Mouse (Mus musculus): ENCODE data around the gene Tspan31. TPM values are rescaled to one million over a fixed set of nuclear protein-coding genes. Genes with fewer than 3 reads are reported as not detected.
"Not testable (repeated sequence)": the region's sequence is repeated elsewhere in the genome, so short reads cannot be mapped to it uniquely, and the experiment has no call there.

Gene Tspan31
- polyA plus RNA-seq, 2 experiments from 2014 or later: 99.2 to 103 TPM

DNA sequence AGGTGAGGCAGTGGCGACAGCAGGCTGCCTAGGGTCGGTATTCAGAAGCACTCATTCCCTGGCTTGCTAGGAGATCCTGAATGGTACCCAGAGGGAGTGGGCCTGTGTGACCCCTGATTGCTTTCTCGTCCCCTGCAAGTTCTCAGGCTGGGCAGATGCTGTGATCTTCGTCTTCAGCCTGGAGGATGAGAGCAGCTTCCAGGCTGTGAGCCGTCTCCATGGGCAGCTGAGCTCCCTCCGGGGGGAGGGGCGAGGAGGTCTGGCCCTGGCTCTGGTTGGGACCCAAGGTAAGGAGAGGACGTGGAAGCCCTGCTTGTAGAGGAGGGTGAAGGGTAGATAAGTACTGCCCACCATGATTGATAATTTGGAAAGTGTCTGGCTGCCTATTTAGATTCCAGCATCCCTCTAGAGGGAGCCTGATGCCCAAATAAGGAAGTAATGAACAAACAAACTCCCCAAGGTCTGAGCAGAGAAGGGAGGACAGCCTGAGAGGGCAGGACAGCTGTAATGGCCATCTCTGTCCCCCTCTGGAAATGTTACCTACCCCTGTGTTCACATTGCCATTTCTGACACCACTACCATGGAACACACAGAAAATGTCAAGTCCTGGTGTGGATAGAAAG, 13.3 kb upstream of the Tspan31 start:
- no peak for ATAC-seq

GRCm38 (mm10) chr10:127081996-127082620, 12.0 kb upstream of the Tspan31 start:
- no peak for ATAC-seq

- no peak for ATAC-seq
Measured at GRCm38 (mm10) chr10:127080901-127081780, 11.1 kb upstream of the Tspan31 start.

DNA sequence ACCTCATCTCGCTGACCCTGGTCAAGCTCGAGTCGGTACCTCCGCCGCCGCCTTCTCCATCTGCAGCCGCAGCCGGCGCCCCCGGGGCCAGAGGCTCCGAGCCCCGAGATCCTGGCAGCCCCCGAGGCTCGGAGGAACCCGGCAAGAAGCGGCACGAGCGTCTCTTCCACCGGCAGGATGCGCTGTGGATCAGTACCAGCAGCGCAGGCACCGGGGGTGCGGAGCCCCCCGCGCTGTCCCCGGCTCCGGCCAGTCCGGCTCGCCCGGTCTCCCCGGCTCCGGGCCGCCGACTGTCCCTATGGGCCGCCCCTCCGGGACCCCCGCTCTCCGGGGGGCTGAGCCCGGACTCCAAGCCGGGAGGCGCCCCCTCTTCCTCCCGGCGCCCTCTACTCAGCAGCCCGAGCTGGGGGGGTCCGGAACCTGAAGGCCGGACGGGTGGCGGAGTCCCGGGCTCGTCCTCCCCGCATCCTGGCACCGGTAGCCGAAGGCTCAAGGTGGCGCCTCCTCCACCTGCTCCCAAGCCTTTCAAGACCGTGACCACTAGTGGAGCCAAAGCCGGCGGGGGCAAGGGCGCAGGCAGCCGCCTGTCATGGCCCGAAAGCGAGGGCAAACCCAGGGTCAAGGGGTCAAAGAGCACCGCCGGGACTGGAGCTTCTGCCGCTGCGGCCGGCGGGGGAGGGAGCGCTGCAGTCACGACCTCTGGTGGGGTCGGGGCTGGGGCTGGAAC, 9.8 kb upstream of the Tspan31 start:
- no peak for ATAC-seq

DNA sequence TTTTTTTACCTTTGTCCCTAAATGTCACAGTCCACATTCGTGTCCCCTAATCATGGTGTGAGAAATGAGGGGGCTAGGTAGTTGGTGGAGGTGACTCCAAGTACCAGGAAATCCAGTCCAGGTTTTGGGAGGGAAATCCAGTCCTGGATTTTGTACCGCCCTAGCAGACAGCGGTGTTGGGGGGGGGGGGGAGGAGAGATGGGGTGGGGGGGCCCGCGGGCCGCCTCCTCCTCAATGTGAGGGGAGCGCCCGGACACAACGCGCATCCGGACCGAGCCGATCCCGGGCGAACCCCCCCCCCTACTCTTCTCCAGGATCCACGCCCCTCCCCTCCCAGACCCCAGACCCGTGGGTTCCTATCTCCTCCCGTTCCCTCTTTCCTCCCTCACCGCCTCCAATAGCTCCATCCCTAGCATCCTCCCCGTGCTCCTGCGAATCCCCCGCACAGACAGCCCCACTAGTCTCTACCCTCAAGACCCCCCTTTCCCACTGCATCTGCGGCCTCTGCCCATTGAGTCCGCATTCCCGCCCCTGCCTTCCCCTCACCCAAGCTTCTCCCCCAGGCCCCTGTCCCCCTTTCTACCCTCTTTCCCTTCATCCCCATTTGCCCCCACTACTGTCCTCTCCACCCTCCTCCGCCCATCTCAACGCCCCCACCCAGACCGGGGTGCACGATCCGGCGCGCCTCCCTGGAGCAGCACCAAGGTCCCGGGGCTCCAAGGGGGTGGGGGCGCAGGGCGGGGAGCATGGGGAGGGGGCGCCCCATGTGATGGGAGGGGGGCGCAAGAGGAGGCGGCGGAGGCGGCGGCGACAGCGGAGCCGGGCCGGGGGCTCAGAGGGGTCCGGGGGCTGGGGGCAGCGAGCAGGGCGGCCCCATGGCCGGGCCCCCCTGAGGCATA, 8.9 kb upstream of the Tspan31 start:
- ATAC-seq: no peak

GRCm38 (mm10) chr10:127078001-127078676, 8.1 kb upstream of the Tspan31 start:
- no peak for ATAC-seq

DNA sequence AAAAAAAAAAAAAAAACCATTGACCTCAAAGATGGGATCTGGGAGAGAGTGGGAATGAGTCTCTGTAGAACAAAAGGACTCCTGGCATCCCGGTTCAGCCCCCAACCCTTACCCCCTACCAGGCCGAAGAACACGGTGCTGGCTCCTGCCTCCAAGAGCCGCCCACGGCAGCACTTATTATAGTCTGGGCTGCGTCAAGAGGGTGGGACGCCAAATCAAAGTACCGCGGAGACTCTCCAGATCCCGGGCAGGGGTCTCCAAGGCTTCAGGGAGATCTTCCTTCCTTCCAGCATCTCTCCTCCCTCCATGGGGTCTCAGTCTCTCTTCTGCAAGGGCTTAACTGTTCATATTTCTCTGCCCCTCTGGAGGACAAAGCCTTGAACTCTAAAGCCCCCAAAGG, 7.5 kb upstream of the Tspan31 start:
- no peak for ATAC-seq

DNA sequence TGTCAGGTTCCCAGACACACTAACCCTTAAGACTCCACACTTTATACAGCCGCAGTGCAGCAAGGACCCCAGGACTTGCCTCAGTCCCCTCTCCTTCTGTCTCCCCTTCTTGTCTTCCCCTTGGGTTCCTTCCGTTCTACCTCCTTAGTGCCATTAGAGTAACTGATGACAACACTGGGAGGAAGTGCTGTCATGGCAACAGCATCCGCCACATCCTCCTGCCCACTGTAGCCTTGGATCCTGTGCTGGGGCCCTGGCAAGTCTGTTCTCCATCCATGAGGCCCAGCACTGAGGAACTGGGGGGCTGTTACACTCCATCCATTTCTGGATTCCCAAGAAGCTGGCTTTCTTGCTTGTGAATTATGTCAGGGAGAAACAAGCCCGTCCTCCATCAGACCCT, 6.0 kb upstream of the Tspan31 start:
- ATAC-seq: peak; percentile 89

DNA sequence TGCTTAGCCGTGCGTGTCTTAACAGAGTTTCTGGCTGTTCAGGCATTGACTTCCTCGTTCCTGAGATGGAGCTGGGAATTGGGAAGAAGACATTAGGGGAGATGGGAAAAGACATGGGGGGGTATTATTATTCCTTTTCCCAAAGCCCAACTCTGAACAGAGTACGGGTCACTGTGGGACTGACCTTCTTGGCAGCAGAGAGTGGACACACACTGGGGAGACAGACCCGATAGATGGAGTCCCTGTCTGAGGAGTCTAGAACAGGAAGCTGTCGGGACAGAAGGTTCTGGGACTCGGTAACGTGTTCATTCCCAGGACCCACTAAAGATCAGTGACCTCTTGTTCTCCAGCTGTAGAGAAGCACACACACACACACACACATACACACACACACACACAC, 5.6 kb upstream of the Tspan31 start:
- ATAC-seq: no peak

DNA sequence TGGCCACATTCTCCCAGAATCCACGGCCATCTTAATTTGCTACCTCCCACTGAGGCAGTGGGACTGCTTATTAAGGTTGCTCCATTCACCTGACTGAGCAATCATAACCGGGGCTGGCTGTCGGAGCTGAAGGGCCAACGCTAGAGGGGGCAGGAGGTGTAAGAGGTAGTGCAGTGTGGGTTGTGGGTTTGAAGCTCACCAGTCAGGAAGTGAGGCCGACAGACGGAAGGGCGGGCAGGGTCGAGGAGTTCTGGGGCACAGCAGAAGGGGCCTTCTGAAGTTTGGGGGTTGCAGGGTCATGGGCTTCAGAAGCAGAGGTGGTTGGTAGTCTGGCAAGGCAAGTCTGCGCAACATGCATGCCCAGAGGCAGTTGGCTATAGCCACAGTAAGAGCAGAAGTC, 5.0 kb upstream of the Tspan31 start, which contains the start of gene Agap2:
Gene Agap2, plus strand, starts transcription at position 205 of the 400 bp plus-strand sequence.
- ATAC-seq: peak; percentile 79

DNA sequence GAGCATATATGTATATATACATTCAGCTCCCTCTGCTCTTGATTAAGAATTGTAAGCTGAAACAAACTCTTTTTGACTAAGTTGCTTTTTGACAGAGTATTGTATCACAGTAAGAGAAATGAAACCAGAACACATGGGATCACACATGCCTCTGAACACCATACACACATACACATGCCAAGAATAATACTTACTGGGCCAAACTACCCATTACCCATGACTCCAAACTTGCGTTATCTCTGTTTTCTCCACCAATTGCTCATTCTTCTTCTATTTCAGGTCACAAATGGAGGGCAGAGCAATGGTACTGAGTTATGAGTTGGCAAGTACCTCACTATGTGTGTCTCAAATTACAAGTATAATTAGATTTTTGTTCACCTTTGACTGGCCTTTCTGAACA, 3.9 kb upstream of the Tspan31 start:
- no peak for ATAC-seq

DNA sequence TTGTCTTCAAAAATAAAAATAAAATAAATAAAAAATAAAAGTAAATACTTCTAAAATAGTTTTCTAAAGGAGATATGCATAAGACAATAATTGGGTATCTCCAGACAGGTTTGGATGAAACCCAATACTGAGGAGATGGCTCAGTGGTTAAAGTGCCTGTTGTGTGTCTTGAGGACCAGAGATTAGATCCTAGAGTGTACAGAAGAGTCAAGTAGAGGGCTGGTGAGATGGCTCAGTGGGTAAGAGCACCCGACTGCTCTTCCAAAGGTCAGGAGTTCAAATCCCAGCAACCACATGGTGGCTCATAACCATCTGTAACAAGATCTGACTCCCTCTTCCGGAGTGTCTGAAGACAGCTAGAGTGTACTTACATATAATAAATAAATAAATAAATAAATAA, 2.9 kb upstream of the Tspan31 start:
- not testable (repeated sequence) for ATAC-seq

GRCm38 (mm10) chr10:127072270-127072669, 2.2 kb upstream of the Tspan31 start:
- not testable (repeated sequence) for ATAC-seq

- ATAC-seq: no peak
Measured at GRCm38 (mm10) chr10:127071203-127071602, 1.1 kb upstream of the Tspan31 start.

DNA sequence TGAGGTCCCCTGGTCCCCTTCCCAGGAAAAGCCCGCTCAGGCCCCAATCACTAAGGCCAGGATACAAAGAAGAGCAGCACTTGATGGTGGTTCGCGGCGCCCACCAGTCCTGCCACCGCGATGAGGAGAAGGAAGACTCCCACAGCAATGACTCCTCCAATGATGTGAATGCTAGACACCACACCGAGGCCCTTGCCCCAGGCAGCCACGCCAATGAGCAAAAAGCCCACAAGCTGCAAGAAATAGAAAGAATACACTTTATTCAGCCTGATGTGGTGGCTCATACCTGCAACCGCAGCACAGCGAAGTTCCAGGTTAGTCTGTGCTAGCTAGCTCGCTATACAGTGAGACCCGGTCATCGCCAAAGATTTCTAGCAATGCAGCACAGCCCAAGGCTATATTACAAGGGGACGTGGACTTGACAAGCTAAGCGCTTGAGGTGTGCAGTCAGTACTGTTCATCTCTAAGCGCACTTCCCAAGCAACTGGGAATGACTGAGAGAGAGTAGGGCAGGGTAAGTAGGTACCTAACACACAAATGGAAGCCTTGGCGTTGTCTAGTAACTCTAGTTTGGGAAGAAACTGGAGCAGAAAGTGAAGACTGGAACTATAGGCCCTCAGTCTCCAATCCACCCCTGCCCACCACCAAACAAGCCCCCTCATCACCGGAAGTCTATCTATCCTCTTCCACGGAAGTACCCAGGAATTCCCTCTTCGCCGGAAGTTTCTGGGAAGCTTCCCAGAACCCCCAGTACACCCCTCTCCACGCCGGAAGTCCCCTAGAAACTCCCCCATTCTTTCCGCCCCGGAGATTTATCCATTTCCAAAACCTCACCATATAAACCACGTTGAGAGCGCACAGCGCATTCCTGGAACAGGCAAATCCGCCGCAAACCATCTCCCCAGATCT, 529 bp downstream of the Tspan31 start:
- ATAC-seq: peak; percentile 13

DNA sequence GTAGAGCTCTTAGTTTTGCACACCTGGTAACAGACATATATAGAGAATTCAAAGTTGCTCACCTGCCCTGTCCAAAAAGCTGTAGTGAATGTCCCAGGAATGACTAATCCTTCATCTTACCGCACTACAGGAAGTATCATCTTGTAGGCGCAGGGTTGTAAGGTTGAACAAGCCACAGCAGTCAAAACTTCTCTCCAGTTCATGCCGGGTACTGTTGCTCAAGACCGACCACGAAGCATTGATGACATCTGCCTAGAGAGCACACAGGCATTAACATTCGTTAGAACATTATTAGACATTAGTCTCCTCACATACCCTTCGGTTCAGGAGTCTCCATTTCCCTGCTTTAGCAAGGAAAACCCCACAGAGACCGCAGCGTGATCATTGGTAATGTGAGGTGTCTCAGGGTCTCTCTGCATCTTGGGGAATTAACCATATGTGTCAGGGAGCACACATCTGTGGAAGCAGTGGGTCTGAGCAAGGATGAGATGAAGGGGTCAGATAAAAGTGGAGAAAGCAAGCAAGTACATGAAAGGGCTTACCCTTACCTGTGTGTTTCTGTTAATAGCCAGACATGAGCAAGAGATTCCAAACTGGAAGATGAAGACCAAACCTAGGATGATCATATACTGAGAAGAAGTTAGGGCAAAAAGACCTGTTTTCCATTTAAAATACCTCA, 1.6 kb downstream of the Tspan31 start:
- no peak for ATAC-seq

GRCm38 (mm10) chr10:127066519-127067018, 3.5 kb downstream of the Tspan31 start:
- ATAC-seq: no peak

GRCm38 (mm10) chr10:127065981-127066380, 4.1 kb downstream of the Tspan31 start:
- no peak for ATAC-seq

All from activated CD4-positive, CD25-positive, alpha-beta regulatory T cell, adult 4 months (primary cell).